Mouse (Mus musculus): Measurements from ENCODE around the gene Stard10. TPM values are rescaled to one million over a fixed set of nuclear protein-coding genes. Genes with fewer than 3 reads are reported as not detected.

The Stard10 gene
- total RNA-seq, 1 experiment from 2014 or later, result 58.5 TPM

Other genes with a start within 250 kb of the Stard10 start
- 136 and 172 TPM in 2 replicates for gene Fchsd2, start 224.2 kb upstream of the Stard10 start, total RNA-seq (2017)
- gene Atg16l2, start 14.8 kb upstream of the Stard10 start, total RNA-seq (2017), result 7.0 and 14.2 TPM in 2 replicates
- gene Arap1, start 31.0 kb downstream of the Stard10 start, total RNA-seq (2017), result 117 and 135 TPM in 2 replicates
- gene Gm45837, start 93.8 kb downstream of the Stard10 start, total RNA-seq (2017), result 12.1 and 21.0 TPM in 2 replicates
- 2.4 TPM in 1 of 2 replicates, not detected in the other for gene Pde2a, start 104.6 kb downstream of the Stard10 start, total RNA-seq (2017)

Measured in hematopoietic stem cell, adult 5-6 weeks (primary cell).